Mouse (Mus musculus) limb, embryonic 12.5 days (tissue): ENCODE measurements at regions not wholly inside any gene's neighbourhood (a gene's known extent, or its start where the extent isn't known, plus 50 kb on each side); places are given as distances from the start of the nearest gene placed in this dataset.

Experiments
- ATAC-seq: fragments of 200-750 bp; cut with Nextera tagmentation; 2 replicates; pipeline ENCODE4 v1.8.0; 2017; ENCODE audit warnings: low read depth, moderate TSS enrichment; ENCODE audit not compliant: insufficient number of reproducible peaks, insufficient read depth, low FRiP score, low TSS enrichment
- H3K27ac ChIP-seq: fragments of 300-500 bp; sonication (generic); 2 replicates; pipeline ENCODE4 v1.5.1; 2016; ENCODE audit warnings: mild to moderate bottlenecking, moderate library complexity
- H3K27me3 ChIP-seq: fragments of 300-500 bp; sonication (generic); 2 replicates; pipeline ENCODE4 v1.6.1; 2016; ENCODE audit warnings: mild to moderate bottlenecking, moderate library complexity
- H3K36me3 ChIP-seq: fragments of 300-500 bp; sonication (generic); 2 replicates; pipeline ENCODE4 v1.6.1; 2016; ENCODE audit warnings: mild to moderate bottlenecking, moderate library complexity
- H3K4me1 ChIP-seq: fragments of 300-500 bp; sonication (generic); replicated peaks from 2 replicates; pipeline ENCODE4 v1.6.1; 2016
- H3K4me2 ChIP-seq: fragments of 300-500 bp; sonication (generic); 2 replicates; pipeline ENCODE4 v1.6.1; 2016; ENCODE audit warnings: mild to moderate bottlenecking, moderate library complexity
- H3K4me3 ChIP-seq: fragments of 300-500 bp; sonication (generic); replicated peaks from 2 replicates; pipeline ENCODE4 v1.5.1; 2016; ENCODE audit warnings: mild to moderate bottlenecking
- H3K9ac ChIP-seq: fragments of 300-500 bp; sonication (generic); replicated peaks from 2 replicates; pipeline ENCODE4 v1.6.1; 2016; ENCODE audit warnings: mild to moderate bottlenecking, moderate library complexity
- H3K9me3 ChIP-seq: fragments of 300-500 bp; sonication (generic); 2 replicates; pipeline ENCODE4 v1.6.1; 2016; ENCODE audit warnings: mild to moderate bottlenecking, moderate library complexity
- WGBS: fragments of 180-500 bp; shearing (Covaris S2); methylation state at CpG from one replicate; pipeline ENCODE4 v1.1.7; 2016; 5-methylcytosine and 5-hydroxymethylcytosine counted together

GRCm38 (mm10) chr6:98525286-98525685 is 182.7 kb upstream of the Gm765 start:
- no peak overlapping the region for H3K4me2 ChIP-seq
- no peaks in the 10 kb centered on the region for H3K36me3 ChIP-seq
- ATAC-seq, result no peak
- H3K9me3 ChIP-seq, result no peaks in the 10 kb centered on the region
- H3K4me3 ChIP-seq, result no peak overlapping the region
- no peak overlapping the region for H3K9ac ChIP-seq
- peaks cover 15% of the 10 kb centered on the region for H3K4me1 ChIP-seq
- peaks cover 40% of the 10 kb centered on the region for H3K27me3 ChIP-seq
- 8% methylated on average over 6 of the region's 6 CpGs for WGBS
- H3K27ac ChIP-seq, result no peak overlapping the region

GRCm38 (mm10) chr6:98524659-98525058 is 182.1 kb upstream of the Gm765 start:
- Histone ChIP-seq H3K36me3 (no peaks in the 10 kb centered on the region), H3K4me1 (peaks cover 15% of the 10 kb centered on the region), H3K4me2 (no peak overlapping the region), H3K9ac (no peak overlapping the region), H3K4me3 (no peak overlapping the region), H3K9me3 (no peaks in the 10 kb centered on the region), H3K27me3 (peaks cover 33% of the 10 kb centered on the region), H3K27ac (no peak overlapping the region)
- 36% methylated on average over 2 of the region's 2 CpGs for WGBS
- ATAC-seq, result no peak

- H3K9me3 ChIP-seq, result no peaks in the 10 kb centered on the region
- H3K4me2 ChIP-seq, result no peak overlapping the region
- H3K27ac ChIP-seq, result no peak overlapping the region
- H3K4me1 ChIP-seq, result peaks cover 21% of the 10 kb centered on the region
- H3K27me3 ChIP-seq, result peaks cover 16% of the 10 kb centered on the region
- H3K4me3 ChIP-seq, result no peak overlapping the region
- no peak for ATAC-seq
- 38% methylated on average over 10 of the region's 10 CpGs for WGBS
- H3K36me3 ChIP-seq, result no peaks in the 10 kb centered on the region
- H3K9ac ChIP-seq, result no peak overlapping the region
Measured at GRCm38 (mm10) chr6:98521526-98521925, 179.0 kb upstream of the Gm765 start.

- no peak overlapping the region for H3K27ac ChIP-seq
- H3K4me1 ChIP-seq, result peaks cover 6% of the 10 kb centered on the region; the same call in 1 of the 2 replicates
- no peak overlapping the region for H3K4me3 ChIP-seq
- no peaks in the 10 kb centered on the region for H3K36me3 ChIP-seq
- 73% methylated on average over 3 of the region's 3 CpGs for WGBS
- H3K4me2 ChIP-seq, result no peak overlapping the region
- H3K9me3 ChIP-seq, result no peaks in the 10 kb centered on the region
- H3K27me3 ChIP-seq, result peaks cover 10% of the 10 kb centered on the region; the same call in 1 of the 2 replicates
- ATAC-seq, result no peak
- H3K9ac ChIP-seq, result no peak overlapping the region
Measured at GRCm38 (mm10) chr6:98514826-98515225, 172.3 kb upstream of the Gm765 start.

GRCm38 (mm10) chr6:98514376-98514775 is 171.8 kb upstream of the Gm765 start:
- no peaks in the 10 kb centered on the region for H3K36me3 ChIP-seq
- no peak overlapping the region for H3K27ac ChIP-seq
- no peaks in the 10 kb centered on the region for H3K9me3 ChIP-seq
- H3K4me3 ChIP-seq, result no peak overlapping the region
- WGBS, result 50% methylated on average over 7 of the region's 7 CpGs
- H3K4me1 ChIP-seq, result peaks cover 10% of the 10 kb centered on the region; the same call in 1 of the 2 replicates
- peaks cover 10% of the 10 kb centered on the region; the same call in 1 of the 2 replicates for H3K27me3 ChIP-seq
- no peak overlapping the region for H3K4me2 ChIP-seq
- ATAC-seq, result no peak
- no peak overlapping the region for H3K9ac ChIP-seq

- 45% methylated on average over 3 of the region's 3 CpGs for WGBS
- no peak overlapping the region for H3K27ac ChIP-seq
- no peak overlapping the region for H3K4me3 ChIP-seq
- H3K27me3 ChIP-seq, result peaks cover 10% of the 10 kb centered on the region; the same call in 1 of the 2 replicates
- H3K9me3 ChIP-seq, result no peaks in the 10 kb centered on the region
- H3K9ac ChIP-seq, result no peak overlapping the region
- no peaks in the 10 kb centered on the region for H3K36me3 ChIP-seq
- H3K4me2 ChIP-seq, result no peak overlapping the region
- H3K4me1 ChIP-seq, result peaks cover 11% of the 10 kb centered on the region; the same call in 1 of the 2 replicates
- no peak for ATAC-seq
Measured at GRCm38 (mm10) chr6:98513217-98513616, 170.7 kb upstream of the Gm765 start.

- no peak for ATAC-seq
- Histone ChIP-seq H3K27ac (no peak overlapping the region), H3K9ac (no peak overlapping the region), H3K9me3 (no peaks in the 10 kb centered on the region), H3K4me3 (no peak overlapping the region), H3K36me3 (no peaks in the 10 kb centered on the region), H3K4me2 (no peak overlapping the region), H3K4me1 (no peaks in the 10 kb centered on the region), H3K27me3 (no peaks in the 10 kb centered on the region)
- WGBS, result 81% methylated on average over 2 of the region's 2 CpGs
Measured at GRCm38 (mm10) chr6:98502726-98503125, 160.2 kb upstream of the Gm765 start.

- no peaks in the 10 kb centered on the region for H3K4me1 ChIP-seq
- no peaks in the 10 kb centered on the region for H3K27me3 ChIP-seq
- no peak overlapping the region for H3K4me3 ChIP-seq
- no peak overlapping the region for H3K9ac ChIP-seq
- no peak for ATAC-seq
- no peaks in the 10 kb centered on the region for H3K36me3 ChIP-seq
- WGBS, result 73% methylated on average over 5 of the region's 5 CpGs
- no peaks in the 10 kb centered on the region for H3K9me3 ChIP-seq
- H3K4me2 ChIP-seq, result no peak overlapping the region
- no peak overlapping the region for H3K27ac ChIP-seq
Measured at GRCm38 (mm10) chr6:98499721-98500120, 157.2 kb upstream of the Gm765 start.

- Histone ChIP-seq H3K27ac (no peak overlapping the region), H3K4me1 (no peaks in the 10 kb centered on the region), H3K27me3 (peaks cover 11% of the 10 kb centered on the region), H3K9ac (no peak overlapping the region), H3K9me3 (no peaks in the 10 kb centered on the region), H3K4me2 (no peak overlapping the region), H3K4me3 (no peak overlapping the region), H3K36me3 (no peaks in the 10 kb centered on the region)
- WGBS, result 79% methylated on average over 3 of the region's 3 CpGs
- ATAC-seq, result no peak
Measured at GRCm38 (mm10) chr6:98486626-98487025, 144.1 kb upstream of the Gm765 start.

GRCm38 (mm10) chr6:98483319-98484123 is 141.0 kb upstream of the Gm765 start:
- H3K27ac ChIP-seq, result no peak overlapping the region
- H3K4me3 ChIP-seq, result no peak overlapping the region
- 26% methylated on average over 3 of the region's 3 CpGs for WGBS
- H3K4me2 ChIP-seq, result no peak overlapping the region
- no peaks in the 10 kb centered on the region for H3K9me3 ChIP-seq
- ATAC-seq, result no peak
- H3K4me1 ChIP-seq, result no peaks in the 10 kb centered on the region
- H3K9ac ChIP-seq, result no peak overlapping the region
- no peaks in the 10 kb centered on the region for H3K36me3 ChIP-seq
- peaks cover 11% of the 10 kb centered on the region for H3K27me3 ChIP-seq

GRCm38 (mm10) chr6:98482319-98482718 is 139.8 kb upstream of the Gm765 start:
- Histone ChIP-seq H3K9ac (no peak overlapping the region), H3K27me3 (peaks cover 11% of the 10 kb centered on the region), H3K4me1 (no peaks in the 10 kb centered on the region), H3K4me3 (no peak overlapping the region), H3K27ac (no peak overlapping the region), H3K4me2 (no peak overlapping the region), H3K9me3 (no peaks in the 10 kb centered on the region), H3K36me3 (no peaks in the 10 kb centered on the region)
- no peak for ATAC-seq
- 88% methylated on average over 2 of the region's 2 CpGs for WGBS

GRCm38 (mm10) chr6:98467563-98467962 is 125.0 kb upstream of the Gm765 start:
- Histone ChIP-seq H3K27ac (no peak overlapping the region), H3K27me3 (no peaks in the 10 kb centered on the region; the same call in 1 of the 2 replicates), H3K4me2 (no peak overlapping the region), H3K4me3 (no peak overlapping the region), H3K9me3 (no peaks in the 10 kb centered on the region), H3K36me3 (no peaks in the 10 kb centered on the region), H3K4me1 (no peaks in the 10 kb centered on the region), H3K9ac (no peak overlapping the region)
- ATAC-seq, result no peak
